Mouse (Mus musculus) hindbrain, embryonic 13.5 days (tissue): ENCODE measurements around the gene Arfgap2. TPM values are rescaled to one million over a fixed set of nuclear protein-coding genes. Genes with fewer than 3 reads are reported as not detected.

Experiments used
- ATAC-seq: fragments of 200-750 bp; cut with Nextera tagmentation; 2 replicates; pipeline ENCODE4 v1.8.0; 2017; ENCODE audit warnings: moderate TSS enrichment; ENCODE audit not compliant: low FRiP score
- H3K27ac ChIP-seq: fragments of 300-500 bp; sonication (generic); 2 replicates; pipeline ENCODE4 v1.5.1; 2015; ENCODE audit warnings: inconsistent platforms, mild to moderate bottlenecking, moderate library complexity
- H3K27me3 ChIP-seq: fragments of 300-500 bp; sonication (generic); 2 replicates; pipeline ENCODE4 v1.6.1; 2015; ENCODE audit warnings: mild to moderate bottlenecking, inconsistent platforms
- H3K36me3 ChIP-seq: fragments of 300-500 bp; sonication (generic); 2 replicates; pipeline ENCODE4 v1.6.1; 2015; ENCODE audit warnings: mild to moderate bottlenecking, inconsistent platforms
- H3K4me1 ChIP-seq: fragments of 300-500 bp; sonication (generic); replicated peaks from 2 replicates; pipeline ENCODE4 v1.6.1; 2015; ENCODE audit warnings: inconsistent platforms
- H3K4me2 ChIP-seq: fragments of 300-500 bp; sonication (generic); 2 replicates; pipeline ENCODE4 v1.6.1; 2015; ENCODE audit warnings: inconsistent platforms, mild to moderate bottlenecking, moderate library complexity
- H3K4me3 ChIP-seq: fragments of 300-500 bp; sonication (generic); 2 replicates; pipeline ENCODE4 v1.5.1; 2015; ENCODE audit warnings: mild to moderate bottlenecking, inconsistent platforms
- H3K9ac ChIP-seq: fragments of 300-500 bp; sonication (generic); 2 replicates; pipeline ENCODE4 v1.6.1; 2015; ENCODE audit warnings: mild to moderate bottlenecking, inconsistent platforms
- H3K9me3 ChIP-seq: fragments of 300-500 bp; sonication (generic); 2 replicates; pipeline ENCODE4 v1.6.1; 2016; ENCODE audit warnings: inconsistent platforms
- WGBS: fragments of 180-500 bp; shearing (Covaris S2); methylation state at CpG from one replicate; pipeline ENCODE4 v1.1.7; 2015; 5-methylcytosine and 5-hydroxymethylcytosine counted together
- polyA plus RNA-seq: library from polyadenylated mRNA; unstranded; fragments of >200 nt; fragmentation: Nextera tagmentation; extraction: Ambion mirVana; gene quantifications from 2 replicates; pipeline ENCODE4 v1.2.1, GENCODE M21; 2015

Gene Arfgap2
- polyA plus RNA-seq, 1 experiment from 2014 or later = 69.4 TPM

GRCm38 (mm10) chr2:91252001-91252400 lies 12.8 kb upstream of the Arfgap2 start:
- no peak for ATAC-seq
- Histone ChIP-seq H3K4me1 (peaks cover 28% of the 10 kb centered on the region), H3K27ac (no peak overlapping the region), H3K9me3 (no peaks in the 10 kb centered on the region), H3K9ac (no peak overlapping the region), H3K4me2 (no peak overlapping the region), H3K27me3 (peaks cover 44% of the 10 kb centered on the region), H3K4me3 (no peak overlapping the region), H3K36me3 (no peaks in the 10 kb centered on the region)
- WGBS = 81% methylated on average over 4 of the region's 4 CpGs

GRCm38 (mm10) chr2:91252512-91252911 lies 12.3 kb upstream of the Arfgap2 start:
- Histone ChIP-seq H3K9me3 (no peaks in the 10 kb centered on the region), H3K27ac (no peak overlapping the region), H3K9ac (no peak overlapping the region), H3K36me3 (no peaks in the 10 kb centered on the region), H3K4me1 (peaks cover 34% of the 10 kb centered on the region), H3K4me3 (no peak overlapping the region), H3K4me2 (no peak overlapping the region), H3K27me3 (peaks cover 49% of the 10 kb centered on the region)
- ATAC-seq = no peak
- WGBS = 60% methylated on average over 4 of the region's 4 CpGs

- H3K27me3 ChIP-seq = peaks cover 58% of the 10 kb centered on the region
- no peak overlapping the region for H3K9ac ChIP-seq
- no peak overlapping the region for H3K4me3 ChIP-seq
- WGBS = 21% methylated on average over 8 of the region's 8 CpGs
- no peak overlapping the region for H3K27ac ChIP-seq
- H3K4me1 ChIP-seq = peaks cover 44% of the 10 kb centered on the region
- ATAC-seq = no peak
- H3K36me3 ChIP-seq = no peaks in the 10 kb centered on the region
- no peaks in the 10 kb centered on the region for H3K9me3 ChIP-seq
- peak overlapping the region; percentile 97 for H3K4me2 ChIP-seq
Observed at GRCm38 (mm10) chr2:91254725-91255380, 9.9 kb upstream of the Arfgap2 start.

- ATAC-seq = 0 out of 2 replicates have a peak, but pooled peaks have one; percentile 17
- no peaks in the 10 kb centered on the region for H3K9me3 ChIP-seq
- H3K27ac ChIP-seq = no peak within 1 kb of the TSS
- peak within 1 kb of the TSS; percentile 72 for H3K9ac ChIP-seq
- H3K27me3 ChIP-seq = peaks cover 58% of the 10 kb centered on the region
- peaks cover 44% of the 10 kb centered on the region for H3K4me1 ChIP-seq
- WGBS = under 1% methylated on average over 27 of the region's 27 CpGs
- peak within 1 kb of the TSS; percentile 97 for H3K4me2 ChIP-seq
- peak within 1 kb of the TSS; percentile 53 for H3K4me3 ChIP-seq
- no peaks in the 10 kb centered on the region for H3K36me3 ChIP-seq
Observed at GRCm38 (mm10) chr2:91255661-91256150, 9.1 kb upstream of the Arfgap2 start, which contains the start of gene Pacsin3. Gene Pacsin3 (plus strand): TSS chr2:91255954.

- peak; percentile 36 for ATAC-seq
- Histone ChIP-seq H3K4me2 (peak overlapping the region; percentile 97), H3K9me3 (no peaks in the 10 kb centered on the region), H3K27me3 (peaks cover 58% of the 10 kb centered on the region), H3K9ac (peak overlapping the region; percentile 72), H3K27ac (no peak overlapping the region), H3K4me1 (peaks cover 44% of the 10 kb centered on the region), H3K36me3 (no peaks in the 10 kb centered on the region), H3K4me3 (peak overlapping the region; percentile 53)
- 0% methylated on average over 52 of the region's 52 CpGs for WGBS
Observed at GRCm38 (mm10) chr2:91256256-91257125, 8.3 kb upstream of the Arfgap2 start.

GRCm38 (mm10) chr2:91257126-91257980 lies 7.4 kb upstream of the Arfgap2 start:
- Histone ChIP-seq H3K9me3 (no peaks in the 10 kb centered on the region), H3K27me3 (peaks cover 55% of the 10 kb centered on the region), H3K4me2 (peak overlapping the region; percentile 97), H3K9ac (peak overlapping the region; percentile 72), H3K36me3 (no peaks in the 10 kb centered on the region), H3K4me1 (peaks cover 44% of the 10 kb centered on the region), H3K27ac (peak overlapping the region; percentile 10; the same call in 1 of the 2 replicates), H3K4me3 (peak overlapping the region; percentile 53)
- 1% methylated on average over 22 of the region's 22 CpGs for WGBS
- peak; percentile 49 for ATAC-seq

GRCm38 (mm10) chr2:91258054-91258453 lies 6.7 kb upstream of the Arfgap2 start:
- Histone ChIP-seq H3K9ac (peak overlapping the region; percentile 72; the same call in 1 of the 2 replicates), H3K27me3 (peaks cover 48% of the 10 kb centered on the region), H3K36me3 (no peaks in the 10 kb centered on the region), H3K4me3 (peak overlapping the region; percentile 53), H3K4me2 (peak overlapping the region; percentile 97), H3K27ac (peak overlapping the region; percentile 10; the same call in 1 of the 2 replicates), H3K9me3 (no peaks in the 10 kb centered on the region), H3K4me1 (peaks cover 44% of the 10 kb centered on the region)
- ATAC-seq = 0 out of 2 replicates have a peak, but pooled peaks have one; percentile 26
- 63% methylated on average over 5 of the region's 5 CpGs for WGBS

- H3K4me3 ChIP-seq = no peak overlapping the region
- H3K4me2 ChIP-seq = peak overlapping the region; percentile 97
- no peak overlapping the region for H3K9ac ChIP-seq
- no peaks in the 10 kb centered on the region for H3K9me3 ChIP-seq
- H3K4me1 ChIP-seq = peaks cover 44% of the 10 kb centered on the region
- H3K36me3 ChIP-seq = no peaks in the 10 kb centered on the region
- ATAC-seq = no peak
- no peak overlapping the region for H3K27ac ChIP-seq
- H3K27me3 ChIP-seq = peaks cover 42% of the 10 kb centered on the region
- WGBS = 64% methylated on average over 1 of the region's 1 CpGs
Observed at GRCm38 (mm10) chr2:91258830-91259229, 5.9 kb upstream of the Arfgap2 start.

GRCm38 (mm10) chr2:91259493-91259892 lies 5.3 kb upstream of the Arfgap2 start:
- Histone ChIP-seq H3K9me3 (no peaks in the 10 kb centered on the region), H3K4me2 (no peak overlapping the region), H3K27me3 (peaks cover 35% of the 10 kb centered on the region), H3K4me1 (peaks cover 47% of the 10 kb centered on the region), H3K4me3 (no peak overlapping the region), H3K9ac (no peak overlapping the region), H3K27ac (no peak overlapping the region), H3K36me3 (no peaks in the 10 kb centered on the region)
- no peak for ATAC-seq
- WGBS = 96% methylated on average over 1 of the region's 1 CpGs

GRCm38 (mm10) chr2:91263692-91264660 lies 798 bp upstream of the Arfgap2 start:
- 87% methylated on average over 17 of the region's 17 CpGs for WGBS
- Histone ChIP-seq H3K27ac (peak overlapping the region; percentile 96), H3K4me3 (peak overlapping the region; percentile 64)

GRCm38 (mm10) chr2:91268042-91268441 lies 3.3 kb downstream of the Arfgap2 start:
- Histone ChIP-seq H3K9me3 (no peaks in the 10 kb centered on the region), H3K9ac (no peak overlapping the region), H3K4me2 (no peak overlapping the region), H3K4me3 (no peak overlapping the region), H3K27me3 (no peaks in the 10 kb centered on the region), H3K4me1 (peaks cover 22% of the 10 kb centered on the region), H3K36me3 (peaks cover 59% of the 10 kb centered on the region), H3K27ac (no peak overlapping the region)
- 93% methylated on average over 3 of the region's 3 CpGs for WGBS
- no peak for ATAC-seq

More at GRCm38 (mm10) chr2:91263692-91264660, 798 bp upstream of the Arfgap2 start:
- H3K36me3 ChIP-seq = peaks cover 22% of the 10 kb centered on the region
- peak overlapping the region; percentile 89 for H3K9ac ChIP-seq
- no peaks in the 10 kb centered on the region for H3K9me3 ChIP-seq
- no peaks in the 10 kb centered on the region for H3K27me3 ChIP-seq
- peaks cover 22% of the 10 kb centered on the region for H3K4me1 ChIP-seq
- 0 out of 2 replicates have a peak, but pooled peaks have one; percentile 1 for ATAC-seq
- H3K4me2 ChIP-seq = peak overlapping the region; percentile 78
